Mouse (Mus musculus): ENCODE data around the gene Sfrp5. TPM values are rescaled to one million over a fixed set of nuclear protein-coding genes. Genes with fewer than 3 reads are reported as not detected.

Sfrp5 gene
- polyA plus RNA-seq, 1 experiment = not detected

- H3K9me3 ChIP-seq = no peaks in the 10 kb centered on the region
- no peaks in the 10 kb centered on the region for H3K36me3 ChIP-seq (replicated peaks; ENCODE audit: low read length)
- no peak overlapping the region for H3K4me3 ChIP-seq (replicated peaks)
- peaks cover 36% of the 10 kb centered on the region for H3K27me3 ChIP-seq (replicated peaks)
- TF ChIP-seq GATA1 (IDR thresholded peaks at IDR 0.05; ENCODE audit: borderline replicate concordance, low read length) (no peak), FLI1 (IDR thresholded peaks at IDR 0.05; ENCODE audit: low read length) (no peak)
- 0 out of 2 replicates have a peak, but pooled peaks cover 5% of the 10 kb centered on the region for H3K4me1 ChIP-seq
These were observed 28.2 kb upstream of the Sfrp5 start for GRCm38 (mm10) chr19:42230288-42230568.

GRCm38 (mm10) chr19:42229499-42230287 lies 27.6 kb upstream of the Sfrp5 start:
- Histone ChIP-seq H3K4me3 (replicated peaks) (no peak overlapping the region), H3K27me3 (replicated peaks) (peaks cover 42% of the 10 kb centered on the region)

GRCm38 (mm10) chr19:42226451-42226850 lies 24.4 kb upstream of the Sfrp5 start:
- peaks cover 48% of the 10 kb centered on the region for H3K27me3 ChIP-seq (replicated peaks)
- no peaks in the 10 kb centered on the region for H3K36me3 ChIP-seq (replicated peaks; ENCODE audit: low read length)
- TF ChIP-seq FLI1 (IDR thresholded peaks at IDR 0.05; ENCODE audit: low read length) = no peak
- H3K9me3 ChIP-seq = no peaks in the 10 kb centered on the region
- no peak overlapping the region for H3K4me3 ChIP-seq (replicated peaks)
- H3K4me1 ChIP-seq = 0 out of 2 replicates have a peak, but pooled peaks cover 5% of the 10 kb centered on the region

More at GRCm38 (mm10) chr19:42229499-42230287, 27.6 kb upstream of the Sfrp5 start:
- 0 out of 2 replicates have a peak, but pooled peaks cover 5% of the 10 kb centered on the region for H3K4me1 ChIP-seq
- TF ChIP-seq FLI1 (IDR thresholded peaks at IDR 0.05; ENCODE audit: low read length) = no peak
- no peaks in the 10 kb centered on the region for H3K36me3 ChIP-seq (replicated peaks; ENCODE audit: low read length)
- H3K9me3 ChIP-seq = no peaks in the 10 kb centered on the region

GRCm38 (mm10) chr19:42217374-42217763 lies 15.3 kb upstream of the Sfrp5 start:
- TF ChIP-seq GATA1 (IDR thresholded peaks at IDR 0.05; ENCODE audit: borderline replicate concordance, low read length) (no peak), FLI1 (IDR thresholded peaks at IDR 0.05; ENCODE audit: low read length) (no peak)

GRCm38 (mm10) chr19:42216699-42217373 lies 14.8 kb upstream of the Sfrp5 start:
- Histone ChIP-seq H3K27me3 (replicated peaks) (peaks cover 60% of the 10 kb centered on the region), H3K36me3 (replicated peaks; ENCODE audit: low read length) (no peaks in the 10 kb centered on the region), H3K9me3 (peaks cover 11% of the 10 kb centered on the region; the same call in 1 of the 2 replicates), H3K4me1 (peaks cover 8% of the 10 kb centered on the region), H3K4me3 (replicated peaks) (no peak overlapping the region)
- TF ChIP-seq FLI1 (IDR thresholded peaks at IDR 0.05; ENCODE audit: low read length) (no peak), GATA1 (IDR thresholded peaks at IDR 0.05; ENCODE audit: borderline replicate concordance, low read length) (no peak)

More at GRCm38 (mm10) chr19:42217374-42217763, 15.3 kb upstream of the Sfrp5 start:
- Histone ChIP-seq H3K4me3 (replicated peaks) (no peak overlapping the region), H3K27me3 (replicated peaks) (peaks cover 55% of the 10 kb centered on the region), H3K36me3 (replicated peaks; ENCODE audit: low read length) (no peaks in the 10 kb centered on the region), H3K4me1 (peaks cover 8% of the 10 kb centered on the region), H3K9me3 (peaks cover 11% of the 10 kb centered on the region; the same call in 1 of the 2 replicates)

- no peak for TF ChIP-seq FLI1 (IDR thresholded peaks at IDR 0.05; ENCODE audit: low read length)
- no peak for TF ChIP-seq GATA1 (IDR thresholded peaks at IDR 0.05; ENCODE audit: borderline replicate concordance, low read length)
- H3K27me3 ChIP-seq (replicated peaks) = peaks cover 77% of the 10 kb centered on the region
- H3K9me3 ChIP-seq = peaks cover 4% of the 10 kb centered on the region; the same call in 1 of the 2 replicates
- peaks cover 8% of the 10 kb centered on the region for H3K4me1 ChIP-seq
- H3K4me3 ChIP-seq (replicated peaks) = no peak overlapping the region
- H3K36me3 ChIP-seq (replicated peaks; ENCODE audit: low read length) = no peaks in the 10 kb centered on the region
These were observed 12.5 kb upstream of the Sfrp5 start for GRCm38 (mm10) chr19:42214601-42215000.

- TF ChIP-seq GATA1 (IDR thresholded peaks at IDR 0.05; ENCODE audit: borderline replicate concordance, low read length) (no peak), FLI1 (IDR thresholded peaks at IDR 0.05; ENCODE audit: low read length) (no peak)
- no peaks in the 10 kb centered on the region for H3K36me3 ChIP-seq (replicated peaks; ENCODE audit: low read length)
- peaks cover 5% of the 10 kb centered on the region for H3K4me1 ChIP-seq
- H3K4me3 ChIP-seq (replicated peaks) = no peak overlapping the region
- peaks cover 88% of the 10 kb centered on the region for H3K27me3 ChIP-seq (replicated peaks)
- no peaks in the 10 kb centered on the region for H3K9me3 ChIP-seq
These were observed 9.9 kb upstream of the Sfrp5 start for GRCm38 (mm10) chr19:42211936-42212335.

GRCm38 (mm10) chr19:42209976-42210375 lies 7.9 kb upstream of the Sfrp5 start:
- Histone ChIP-seq H3K27me3 (replicated peaks) (peaks cover 82% of the 10 kb centered on the region), H3K4me3 (replicated peaks) (no peak overlapping the region), H3K36me3 (replicated peaks; ENCODE audit: low read length) (no peaks in the 10 kb centered on the region), H3K4me1 (peaks cover 7% of the 10 kb centered on the region), H3K9me3 (no peaks in the 10 kb centered on the region)
- TF ChIP-seq GATA1 (IDR thresholded peaks at IDR 0.05; ENCODE audit: borderline replicate concordance, low read length) (no peak), FLI1 (IDR thresholded peaks at IDR 0.05; ENCODE audit: low read length) (no peak)

- peaks cover 7% of the 10 kb centered on the region for H3K4me1 ChIP-seq
- no peaks in the 10 kb centered on the region for H3K36me3 ChIP-seq (replicated peaks; ENCODE audit: low read length)
- H3K27me3 ChIP-seq (replicated peaks) = peaks cover 81% of the 10 kb centered on the region
- no peak overlapping the region for H3K4me3 ChIP-seq (replicated peaks)
- TF ChIP-seq GATA1 (IDR thresholded peaks at IDR 0.05; ENCODE audit: borderline replicate concordance, low read length) = no peak
- no peak for TF ChIP-seq FLI1 (IDR thresholded peaks at IDR 0.05; ENCODE audit: low read length)
- H3K9me3 ChIP-seq = no peaks in the 10 kb centered on the region
These were observed 7.4 kb upstream of the Sfrp5 start for GRCm38 (mm10) chr19:42209485-42209884.

- no peaks in the 10 kb centered on the region; the same call in 1 of the 2 replicates for H3K9me3 ChIP-seq
- no peak for TF ChIP-seq FLI1 (IDR thresholded peaks at IDR 0.05; ENCODE audit: low read length)
- no peak for TF ChIP-seq GATA1 (IDR thresholded peaks at IDR 0.05; ENCODE audit: borderline replicate concordance, low read length)
- peaks cover 86% of the 10 kb centered on the region for H3K27me3 ChIP-seq (replicated peaks)
- no peaks in the 10 kb centered on the region for H3K36me3 ChIP-seq (replicated peaks; ENCODE audit: low read length)
- H3K4me1 ChIP-seq = peaks cover 19% of the 10 kb centered on the region
- H3K4me3 ChIP-seq (replicated peaks) = no peak overlapping the region
These were observed 3.1 kb upstream of the Sfrp5 start for GRCm38 (mm10) chr19:42205201-42205600.

Measured in megakaryocyte, embryonic 14.5 days (primary cell).